Mouse (Mus musculus): ENCODE data around the gene Hsph1.

The Hsph1 gene

GRCm38 (mm10) chr5:149636075-149636920, at the start of gene Hsph1:
Gene Hsph1 (minus strand): TSS chr5:149636376.
- peak; percentile 99 for DNase-seq (ENCODE audit: low spot score in 2 of 2)

- no peak for DNase-seq (ENCODE audit: low spot score in 2 of 2)
Observed at GRCm38 (mm10) chr5:149680946-149681345, 44.8 kb upstream of the Hsph1 start.

- no peak for DNase-seq (ENCODE audit: low spot score in 2 of 2)
Observed at GRCm38 (mm10) chr5:149679886-149680285, 43.7 kb upstream of the Hsph1 start.

- no peak for DNase-seq (ENCODE audit: low spot score in 2 of 2)
Observed at GRCm38 (mm10) chr5:149679362-149679761, 43.2 kb upstream of the Hsph1 start.

- no peak for DNase-seq (ENCODE audit: low spot score in 2 of 2)
Observed at GRCm38 (mm10) chr5:149678990-149679348, 42.8 kb upstream of the Hsph1 start.

- DNase-seq (ENCODE audit: low spot score in 2 of 2) = peak; percentile 40 to 46
Observed at GRCm38 (mm10) chr5:149678100-149678989, 42.2 kb upstream of the Hsph1 start, which contains the start of gene B3glct. Gene B3glct (plus strand): TSS chr5:149678230.

- DNase-seq (ENCODE audit: low spot score in 2 of 2) = no peak
Observed at GRCm38 (mm10) chr5:149677196-149677595, 41.0 kb upstream of the Hsph1 start.

- DNase-seq (ENCODE audit: low spot score in 2 of 2) = no peak
Observed at GRCm38 (mm10) chr5:149663417-149663816, 27.2 kb upstream of the Hsph1 start.

GRCm38 (mm10) chr5:149662980-149663379, 26.8 kb upstream of the Hsph1 start:
- no peak for DNase-seq (ENCODE audit: low spot score in 2 of 2)

- no peak for DNase-seq (ENCODE audit: low spot score in 2 of 2)
Observed at GRCm38 (mm10) chr5:149661428-149661827, 25.3 kb upstream of the Hsph1 start.

GRCm38 (mm10) chr5:149659414-149659780, 23.2 kb upstream of the Hsph1 start:
- DNase-seq (ENCODE audit: low spot score in 2 of 2) = no peak

- no peak for DNase-seq (ENCODE audit: low spot score in 2 of 2)
Observed at GRCm38 (mm10) chr5:149658741-149659413, 22.7 kb upstream of the Hsph1 start.

- no peak for DNase-seq (ENCODE audit: low spot score in 2 of 2)
Observed at GRCm38 (mm10) chr5:149658022-149658421, 21.8 kb upstream of the Hsph1 start.

GRCm38 (mm10) chr5:149655636-149656035, 19.5 kb upstream of the Hsph1 start:
- DNase-seq (ENCODE audit: low spot score in 2 of 2) = no peak

GRCm38 (mm10) chr5:149650179-149650553, 14.0 kb upstream of the Hsph1 start:
- no peak for DNase-seq (ENCODE audit: low spot score in 2 of 2)

GRCm38 (mm10) chr5:149649499-149650178, 13.5 kb upstream of the Hsph1 start:
- no peak for DNase-seq (ENCODE audit: low spot score in 2 of 2)

GRCm38 (mm10) chr5:149648895-149649406, 12.8 kb upstream of the Hsph1 start:
- no peak for DNase-seq (ENCODE audit: low spot score in 2 of 2)

- no peak for DNase-seq (ENCODE audit: low spot score in 2 of 2)
Observed at GRCm38 (mm10) chr5:149648196-149648595, 12.0 kb upstream of the Hsph1 start.

GRCm38 (mm10) chr5:149647367-149648115, 11.4 kb upstream of the Hsph1 start:
- DNase-seq (ENCODE audit: low spot score in 2 of 2) = no peak

GRCm38 (mm10) chr5:149642783-149643509, 6.8 kb upstream of the Hsph1 start:
- DNase-seq (ENCODE audit: low spot score in 2 of 2) = peak; percentile 34 to 60

Data from right cerebral cortex, postnatal 36 days (tissue).